Mouse (Mus musculus): Measurements from ENCODE around the gene Atg7.

DNA sequence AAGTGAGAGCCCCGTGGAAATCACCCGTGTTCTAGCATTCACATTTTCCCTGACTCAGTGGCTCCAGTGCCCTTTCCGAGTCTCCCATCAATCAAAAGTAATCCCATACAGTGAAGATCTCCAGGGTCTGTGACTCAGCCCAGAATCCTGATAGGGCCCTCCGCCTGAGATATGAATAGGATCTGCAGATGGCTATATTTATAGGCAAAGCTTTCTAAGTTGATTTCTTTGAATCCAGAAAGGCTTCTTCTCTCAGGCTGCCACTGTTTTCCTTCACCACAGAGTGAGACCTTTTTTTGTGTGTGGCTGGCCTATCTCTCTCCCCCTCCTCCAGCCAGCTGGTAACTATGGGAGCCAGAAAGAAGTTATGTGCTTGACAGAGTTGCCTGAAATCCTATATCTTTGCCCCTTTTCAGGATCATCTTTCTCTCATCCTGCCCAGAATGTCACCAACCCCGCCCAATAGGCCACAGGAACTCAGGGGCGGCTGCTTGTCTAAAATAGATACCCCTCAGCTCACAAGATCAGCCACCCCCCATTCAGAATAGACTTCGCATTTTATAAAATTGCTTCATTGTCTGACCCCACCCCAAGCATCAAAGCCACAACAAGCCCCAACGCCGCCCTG is 190.3 kb downstream of the Atg7 start:
- TF ChIP-seq POLR2A (IDR thresholded peaks at IDR 0.05; ENCODE audit: extremely low read depth, insufficient read depth, low read length) = no peak
- no peak for TF ChIP-seq CTCF (IDR thresholded peaks at IDR 0.05; ENCODE audit: low read depth, low read length)
